Mouse (Mus musculus): ENCODE data around the gene Faf2. TPM values are rescaled to one million over a fixed set of nuclear protein-coding genes. Genes with fewer than 3 reads are reported as not detected.
A peak's percentile ranks its signal among the peaks of the same experiment; 100 is the strongest.

Faf2 gene
- polyA plus RNA-seq, 1 experiment from 2014 or later = 80.1 TPM

GRCm38 (mm10) chr13:54687575-54688424, 66.2 kb downstream of the Faf2 start:
- H3K27ac ChIP-seq = peak overlapping the region; percentile 100
- peaks cover 37% of the 10 kb centered on the region for H3K36me3 ChIP-seq (replicated peaks)
- H3K4me1 ChIP-seq = peaks cover 55% of the 10 kb centered on the region
- H3K27me3 ChIP-seq (ENCODE audit: poor library complexity, severe bottlenecking) = no peaks in the 10 kb centered on the region
- H3K9me3 ChIP-seq = no peaks in the 10 kb centered on the region
- peak; percentile 96 for DNase-seq (ENCODE audit: extremely low spot score, low spot score)
- H3K4me3 ChIP-seq = peak overlapping the region; percentile 93
- under 1% methylated on average over 81 of the region's 82 CpGs for WGBS

- H3K4me3 ChIP-seq = 0 out of 2 replicates have a peak overlapping the region, but pooled peaks have one; percentile 1
- peaks cover 13% of the 10 kb centered on the region for H3K36me3 ChIP-seq (replicated peaks)
- H3K27me3 ChIP-seq (ENCODE audit: poor library complexity, severe bottlenecking) = no peaks in the 10 kb centered on the region
- H3K27ac ChIP-seq = no peak overlapping the region
- no peaks in the 10 kb centered on the region for H3K9me3 ChIP-seq
- DNase-seq (ENCODE audit: extremely low spot score, low spot score) = no peak
- WGBS = 94% methylated on average over 8 of the region's 8 CpGs
- peaks cover 54% of the 10 kb centered on the region for H3K4me1 ChIP-seq
Measured at GRCm38 (mm10) chr13:54690151-54690740, 68.7 kb downstream of the Faf2 start.

GRCm38 (mm10) chr13:54691737-54692136, 70.2 kb downstream of the Faf2 start:
- Histone ChIP-seq H3K36me3 (replicated peaks) (peaks cover 5% of the 10 kb centered on the region; the same call in 1 of the 2 replicates), H3K9me3 (no peaks in the 10 kb centered on the region), H3K4me1 (peaks cover 43% of the 10 kb centered on the region), H3K4me3 (peak overlapping the region; percentile 87), H3K27me3 (ENCODE audit: poor library complexity, severe bottlenecking) (no peaks in the 10 kb centered on the region), H3K27ac (no peak overlapping the region)
- no peak for DNase-seq (ENCODE audit: extremely low spot score, low spot score)

- H3K9me3 ChIP-seq = no peaks in the 10 kb centered on the region
- peak; percentile 32 for DNase-seq (ENCODE audit: extremely low spot score, low spot score)
- 17% methylated on average over 21 of the region's 21 CpGs for WGBS
- no peaks in the 10 kb centered on the region for H3K27me3 ChIP-seq (ENCODE audit: poor library complexity, severe bottlenecking)
- H3K4me1 ChIP-seq = peaks cover 43% of the 10 kb centered on the region
- H3K4me3 ChIP-seq = peak overlapping the region; percentile 87
- H3K27ac ChIP-seq = peak overlapping the region; percentile 96
- H3K36me3 ChIP-seq (replicated peaks) = peaks cover 5% of the 10 kb centered on the region; the same call in 1 of the 2 replicates
Measured at GRCm38 (mm10) chr13:54692711-54693557, 71.3 kb downstream of the Faf2 start.

GRCm38 (mm10) chr13:54693558-54694347, 72.2 kb downstream of the Faf2 start, which contains the start of gene Rnf44:
Gene Rnf44, minus strand, starts transcription at chr13:54693907.
- peak; percentile 98 for DNase-seq (ENCODE audit: extremely low spot score, low spot score)
- under 1% methylated on average over 91 of the region's 92 CpGs for WGBS

GRCm38 (mm10) chr13:54694348-54695060, 72.9 kb downstream of the Faf2 start:
- Histone ChIP-seq H3K27me3 (ENCODE audit: poor library complexity, severe bottlenecking) (no peaks in the 10 kb centered on the region), H3K4me1 (peaks cover 35% of the 10 kb centered on the region), H3K27ac (peak overlapping the region; percentile 96), H3K9me3 (no peaks in the 10 kb centered on the region), H3K4me3 (peak overlapping the region; percentile 87), H3K36me3 (replicated peaks) (peaks cover 5% of the 10 kb centered on the region; the same call in 1 of the 2 replicates)
- no peak for DNase-seq (ENCODE audit: extremely low spot score, low spot score)
- 16% methylated on average over 26 of the region's 26 CpGs for WGBS

More at GRCm38 (mm10) chr13:54693558-54694347, 72.2 kb downstream of the Faf2 start, which contains the start of gene Rnf44:
- Histone ChIP-seq H3K36me3 (replicated peaks) (peaks cover 5% of the 10 kb centered on the region; the same call in 1 of the 2 replicates), H3K4me1 (peaks cover 36% of the 10 kb centered on the region), H3K4me3 (peak within 1 kb of the TSS; percentile 87), H3K27me3 (ENCODE audit: poor library complexity, severe bottlenecking) (no peaks in the 10 kb centered on the region), H3K27ac (peak within 1 kb of the TSS; percentile 96), H3K9me3 (no peaks in the 10 kb centered on the region)

- Histone ChIP-seq H3K27ac (no peak overlapping the region), H3K9me3 (no peaks in the 10 kb centered on the region), H3K36me3 (replicated peaks) (no peaks in the 10 kb centered on the region), H3K4me1 (peaks cover 31% of the 10 kb centered on the region), H3K27me3 (ENCODE audit: poor library complexity, severe bottlenecking) (no peaks in the 10 kb centered on the region), H3K4me3 (no peak overlapping the region)
- DNase-seq (ENCODE audit: extremely low spot score, low spot score) = no peak
- WGBS = 91% methylated on average over 11 of the region's 11 CpGs
Measured at GRCm38 (mm10) chr13:54695479-54696230, 74.1 kb downstream of the Faf2 start.

- H3K9me3 ChIP-seq = no peaks in the 10 kb centered on the region
- H3K4me1 ChIP-seq = no peaks in the 10 kb centered on the region
- no peak for DNase-seq (ENCODE audit: extremely low spot score, low spot score)
- WGBS = 82% methylated on average over 5 of the region's 5 CpGs
- no peak within 1 kb of the TSS for H3K4me3 ChIP-seq
- no peaks in the 10 kb centered on the region for H3K36me3 ChIP-seq (replicated peaks)
- no peak within 1 kb of the TSS for H3K27ac ChIP-seq
- H3K27me3 ChIP-seq (ENCODE audit: poor library complexity, severe bottlenecking) = no peaks in the 10 kb centered on the region
Measured at GRCm38 (mm10) chr13:54701243-54701642, 79.7 kb downstream of the Faf2 start, which contains the start of gene Cdhr2. Gene Cdhr2, plus strand, starts transcription at chr13:54701461.

- Histone ChIP-seq H3K4me3 (no peak overlapping the region), H3K27ac (no peak overlapping the region), H3K9me3 (no peaks in the 10 kb centered on the region), H3K4me1 (no peaks in the 10 kb centered on the region), H3K36me3 (replicated peaks) (no peaks in the 10 kb centered on the region), H3K27me3 (ENCODE audit: poor library complexity, severe bottlenecking) (no peaks in the 10 kb centered on the region)
- DNase-seq (ENCODE audit: extremely low spot score, low spot score) = no peak
- WGBS = 78% methylated on average over 7 of the region's 7 CpGs
Measured at GRCm38 (mm10) chr13:54702507-54702906, 80.9 kb downstream of the Faf2 start.

- H3K36me3 ChIP-seq (replicated peaks) = no peaks in the 10 kb centered on the region
- H3K27me3 ChIP-seq (ENCODE audit: poor library complexity, severe bottlenecking) = no peaks in the 10 kb centered on the region
- 47% methylated on average over 6 of the region's 6 CpGs for WGBS
- H3K27ac ChIP-seq = no peak overlapping the region
- no peak for DNase-seq (ENCODE audit: extremely low spot score, low spot score)
- H3K4me3 ChIP-seq = no peak overlapping the region
- no peaks in the 10 kb centered on the region for H3K4me1 ChIP-seq
- no peaks in the 10 kb centered on the region for H3K9me3 ChIP-seq
Measured at GRCm38 (mm10) chr13:54704890-54705289, 83.3 kb downstream of the Faf2 start.

- Histone ChIP-seq H3K9me3 (peaks cover 5% of the 10 kb centered on the region; the same call in 1 of the 2 replicates), H3K4me3 (no peak overlapping the region), H3K27me3 (ENCODE audit: poor library complexity, severe bottlenecking) (peaks cover 4% of the 10 kb centered on the region; the same call in 1 of the 2 replicates), H3K36me3 (replicated peaks) (no peaks in the 10 kb centered on the region), H3K4me1 (no peaks in the 10 kb centered on the region), H3K27ac (no peak overlapping the region)
- no peak for DNase-seq (ENCODE audit: extremely low spot score, low spot score)
- 92% methylated on average over 3 of the region's 3 CpGs for WGBS
Measured at GRCm38 (mm10) chr13:54710866-54711265, 89.3 kb downstream of the Faf2 start.

Measured in forebrain, embryonic 10.5 days (tissue).